Mouse (Mus musculus): Measurements from ENCODE around the gene 4930404N11Rik.

4930404N11Rik gene

GRCm38 (mm10) chr10:81365672-81366476 is at the start of gene 4930404N11Rik:
Gene 4930404N11Rik (minus strand): TSS chr10:81365816.
- in situ Hi-C loops (cut with MboI, MseI): no loop called here

GRCm38 (mm10) chr10:81415146-81415545 is 49.5 kb upstream of the 4930404N11Rik start:
- in situ Hi-C loops (cut with MboI, MseI): loop anchor here (5.0 kb wide), 1 partner anchor 112 kb away; no protein-coding TSS in a partner anchor

- in situ Hi-C loops (cut with MboI, MseI): loop anchor here (5.0 kb wide), 1 partner anchor 113 kb away; no protein-coding TSS in a partner anchor
These were observed 49.1 kb upstream of the 4930404N11Rik start for GRCm38 (mm10) chr10:81414682-81415081.

- in situ Hi-C loops (cut with MboI, MseI): no loop called here
These were observed 48.0 kb upstream of the 4930404N11Rik start for GRCm38 (mm10) chr10:81413310-81414261.

- in situ Hi-C loops (cut with MboI, MseI): no loop called here
These were observed 47.1 kb upstream of the 4930404N11Rik start for GRCm38 (mm10) chr10:81412586-81413309.

GRCm38 (mm10) chr10:81411471-81412400 is 46.1 kb upstream of the 4930404N11Rik start:
- in situ Hi-C loops (cut with MboI, MseI): no loop called here

- in situ Hi-C loops (cut with MboI, MseI): no loop called here
These were observed 45.4 kb upstream of the 4930404N11Rik start for GRCm38 (mm10) chr10:81410981-81411380.

- in situ Hi-C loops (cut with MboI, MseI): no loop called here
These were observed 44.7 kb upstream of the 4930404N11Rik start for GRCm38 (mm10) chr10:81410350-81410749.

- in situ Hi-C loops (cut with MboI, MseI): loop anchor here (5.0 kb wide), 1 partner anchor 33 kb away; no protein-coding TSS in a partner anchor
These were observed 43.7 kb upstream of the 4930404N11Rik start for GRCm38 (mm10) chr10:81409330-81409729.

- in situ Hi-C loops (cut with MboI, MseI): loop anchor here (5.0 kb wide), 1 partner anchor 33 kb away; no protein-coding TSS in a partner anchor
These were observed 43.3 kb upstream of the 4930404N11Rik start for GRCm38 (mm10) chr10:81408871-81409291.

GRCm38 (mm10) chr10:81408424-81408729 is 42.8 kb upstream of the 4930404N11Rik start:
- in situ Hi-C loops (cut with MboI, MseI): loop anchor here (5.0 kb wide), 1 partner anchor 34 kb away; no protein-coding TSS in a partner anchor

GRCm38 (mm10) chr10:81407539-81408423 is 42.2 kb upstream of the 4930404N11Rik start:
- in situ Hi-C loops (cut with MboI, MseI): loop anchor here (5.0 kb wide), 1 partner anchor 35 kb away; no protein-coding TSS in a partner anchor

- in situ Hi-C loops (cut with MboI, MseI): loop anchor here (5.0 kb wide), 1 partner anchor 36 kb away; no protein-coding TSS in a partner anchor
These were observed 41.2 kb upstream of the 4930404N11Rik start for GRCm38 (mm10) chr10:81406504-81407440.

GRCm38 (mm10) chr10:81405588-81406201 is 40.1 kb upstream of the 4930404N11Rik start:
- in situ Hi-C loops (cut with MboI, MseI): loop anchor here (5.0 kb wide), 1 partner anchor 37 kb away; no protein-coding TSS in a partner anchor

GRCm38 (mm10) chr10:81404720-81405119 is 39.1 kb upstream of the 4930404N11Rik start:
- in situ Hi-C loops (cut with MboI, MseI): loop anchor here (5.0 kb wide), 1 partner anchor 38 kb away; no protein-coding TSS in a partner anchor

GRCm38 (mm10) chr10:81404082-81404481 is 38.5 kb upstream of the 4930404N11Rik start:
- in situ Hi-C loops (cut with MboI, MseI): no loop called here

GRCm38 (mm10) chr10:81403511-81403910 is 37.9 kb upstream of the 4930404N11Rik start:
- in situ Hi-C loops (cut with MboI, MseI): no loop called here

Measured in T-helper 2 cell (primary cell).